Comparison of ENCODE assay signal across 10 mouse cellular contexts in genomic region chr5:72998546-72998945, GRCm38 (mm10). TPM values are rescaled to one million over a fixed set of nuclear protein-coding genes. Genes with fewer than 3 reads are reported as not detected.
DNase-seq lines count a peak whose midpoint lies in the region.
"Not testable (repeated sequence)": the region's sequence is repeated elsewhere in the genome, so short reads cannot be mapped to it uniquely, and the experiment has no call there.
"Had no signal": no experiment of that assay in that cellular context is flagged by ENCODE, and none has a peak within 500 bp of the region (broad histone marks: within the 10 kb centered on the region; RNA-seq: fewer than 3 reads in every experiment).

No protein-coding gene starts in this region.

- not testable (repeated sequence) for H3K36me3 ChIP-seq in heart, embryonic 10.5 days

- DNase-seq in heart, adult 11 months, result peak; percentile 74
- peak; percentile 51 for DNase-seq in heart, embryonic 10.5 days (ENCODE audit: low spot score)

- H3K9me3 ChIP-seq in heart, embryonic 10.5 days, result not testable (repeated sequence)

- not testable (repeated sequence) for H3K4me1 ChIP-seq in heart, embryonic 10.5 days

- not testable (repeated sequence) for H3K4me3 ChIP-seq in heart, embryonic 10.5 days

- H3K27ac ChIP-seq in heart, embryonic 10.5 days, result not testable (repeated sequence)

- H3K27me3 ChIP-seq in heart, embryonic 10.5 days (ENCODE audit: insufficient read depth, poor library complexity, severe bottlenecking), result not testable (repeated sequence)

- WGBS in heart, embryonic 10.5 days, result 73% methylated on average over 1 of the region's 1 CpGs

RNA-seq across cellular contexts. Expression of gene Slc10a4, which starts 8.1 kb away (rescaled TPM):
- polyA plus RNA-seq in heart, embryonic 10.5 days (2016; fragmentation: Nextera tagmentation; extraction: Ambion mirVana), result 0.14 and 0.30 TPM in 2 replicates
- polyA plus RNA-seq: activated CD4-positive, CD25-positive, alpha-beta regulatory T cell, adult 4 months; C2C12; CD4-positive, CD25-positive, alpha-beta regulatory T cell, adult 4 months; G1E; Patski had no signal

RNA-seq across cellular contexts. Expression of gene Gm10135, which starts 24.0 kb away (rescaled TPM):
- polyA plus RNA-seq in heart, embryonic 10.5 days (2016; fragmentation: Nextera tagmentation; extraction: Ambion mirVana), result not detected in 2 replicates
- polyA plus RNA-seq: activated CD4-positive, CD25-positive, alpha-beta regulatory T cell, adult 4 months; adrenal gland, adult 2 months; brain, embryonic 14.5 days; C2C12; CD4-positive, CD25-positive, alpha-beta regulatory T cell, adult 4 months; cerebellum, adult 2 months; G1E; Patski had no signal
